Mouse (Mus musculus) stomach, embryonic 14.5 days (tissue): ENCODE data around the gene Arhgef10l. TPM values are rescaled to one million over a fixed set of nuclear protein-coding genes. Genes with fewer than 3 reads are reported as not detected.

Source experiments
- ATAC-seq: fragments of 200-750 bp; cut with Nextera tagmentation; 2 replicates; pipeline ENCODE4 v1.8.0; 2017; ENCODE audit warnings: low read depth, moderate TSS enrichment; ENCODE audit not compliant: insufficient number of reproducible peaks, insufficient read depth, low FRiP score
- H3K27ac ChIP-seq: fragments of 300-500 bp; sonication (generic); 2 replicates; pipeline ENCODE4 v1.5.1; 2014; ENCODE audit warnings: mild to moderate bottlenecking, low read length, moderate library complexity, mixed read lengths
- H3K27me3 ChIP-seq: fragments of 300-500 bp; sonication (generic); 2 replicates; pipeline ENCODE4 v1.6.1; 2014; ENCODE audit warnings: low read length, control low read depth, mixed read lengths; ENCODE audit not compliant: control insufficient read depth, insufficient read depth
- H3K36me3 ChIP-seq: fragments of 300-500 bp; sonication (generic); 2 replicates; pipeline ENCODE4 v1.6.1; 2014; ENCODE audit warnings: mild to moderate bottlenecking, control low read depth, low read length, moderate library complexity, mixed read lengths; ENCODE audit not compliant: control insufficient read depth, insufficient read depth
- H3K4me1 ChIP-seq: fragments of 300-500 bp; sonication (generic); 2 replicates; pipeline ENCODE4 v1.6.1; 2014; ENCODE audit warnings: low read length, control low read depth, mixed read lengths; ENCODE audit not compliant: control insufficient read depth, insufficient read depth
- H3K4me2 ChIP-seq: fragments of 300-500 bp; sonication (generic); replicated peaks from 2 replicates; pipeline ENCODE4 v1.6.1; 2014; ENCODE audit warnings: low read depth, low read length, control low read depth
- H3K4me3 ChIP-seq: fragments of 300-500 bp; sonication (generic); 2 replicates; pipeline ENCODE4 v1.5.1; 2014; ENCODE audit warnings: low read depth, low read length, control low read depth
- H3K9ac ChIP-seq: fragments of 300-500 bp; sonication (generic); replicated peaks from 2 replicates; pipeline ENCODE4 v1.6.1; 2014; ENCODE audit warnings: low read depth, mild to moderate bottlenecking, control low read depth, low read length, moderate library complexity, mixed read lengths
- H3K9me3 ChIP-seq: fragments of 300-500 bp; sonication (generic); 2 replicates; pipeline ENCODE4 v1.6.1; 2016; ENCODE audit warnings: low read depth, low read length, control low read depth; ENCODE audit not compliant: control insufficient read depth
- WGBS: fragments of 180-500 bp; shearing (Covaris S2); extraction: QIAGEN DNeasy Blood & Tissue Kit; methylation state at CpG from one replicate; pipeline ENCODE4 v1.1.7; 2014; 5-methylcytosine and 5-hydroxymethylcytosine counted together
- microRNA-seq: library from miRNA; unstranded; fragments of <30 nt; microRNA quantifications from one replicate; pipeline ENCODE4, GENCODE M21; 2016
- polyA plus RNA-seq: library from polyadenylated mRNA; unstranded; fragments of >200 nt; fragmentation: Nextera tagmentation; extraction: Ambion mirVana; gene quantifications from 2 replicates; pipeline ENCODE4 v1.2.1, GENCODE M21; 2014

Arhgef10l gene
- polyA plus RNA-seq, 1 experiment from 2014 or later = 9.9 TPM

- 65% methylated on average over 12 of the region's 12 CpGs for WGBS
- Histone ChIP-seq H3K4me1 (no peaks in the 10 kb centered on the region), H3K9ac (no peak overlapping the region), H3K4me2 (no peak overlapping the region), H3K27ac (no peak overlapping the region), H3K9me3 (no peaks in the 10 kb centered on the region), H3K27me3 (no peaks in the 10 kb centered on the region), H3K36me3 (no peaks in the 10 kb centered on the region), H3K4me3 (no peak overlapping the region)
- no peak for ATAC-seq
Observed at GRCm38 (mm10) chr4:140485442-140485841, 180.4 kb downstream of the Arhgef10l start.

- peaks cover 6% of the 10 kb centered on the region; the same call in 1 of the 2 replicates for H3K4me1 ChIP-seq
- no peaks in the 10 kb centered on the region for H3K36me3 ChIP-seq
- 70% methylated on average over 11 of the region's 11 CpGs for WGBS
- ATAC-seq = no peak
- H3K9ac ChIP-seq = no peak overlapping the region
- no peak overlapping the region for H3K4me3 ChIP-seq
- H3K4me2 ChIP-seq = no peak overlapping the region
- H3K27me3 ChIP-seq = no peaks in the 10 kb centered on the region
- H3K27ac ChIP-seq = no peak overlapping the region
- H3K9me3 ChIP-seq = no peaks in the 10 kb centered on the region
Observed at GRCm38 (mm10) chr4:140483134-140483533, 182.7 kb downstream of the Arhgef10l start.

GRCm38 (mm10) chr4:140480369-140481067 is 185.3 kb downstream of the Arhgef10l start:
- Histone ChIP-seq H3K36me3 (no peaks in the 10 kb centered on the region), H3K4me2 (no peak overlapping the region), H3K9ac (no peak overlapping the region), H3K27me3 (no peaks in the 10 kb centered on the region), H3K4me3 (no peak overlapping the region), H3K9me3 (no peaks in the 10 kb centered on the region), H3K27ac (no peak overlapping the region), H3K4me1 (peaks cover 6% of the 10 kb centered on the region; the same call in 1 of the 2 replicates)
- ATAC-seq = no peak
- WGBS = 29% methylated on average over 15 of the region's 15 CpGs

- no peak for ATAC-seq
- WGBS = 65% methylated on average over 8 of the region's 8 CpGs
Observed at GRCm38 (mm10) chr4:140475194-140475593, 190.6 kb downstream of the Arhgef10l start.

GRCm38 (mm10) chr4:140469760-140470452 is 195.9 kb downstream of the Arhgef10l start:
- no peak for ATAC-seq
- H3K9me3 ChIP-seq = no peaks in the 10 kb centered on the region
- H3K9ac ChIP-seq = no peak overlapping the region
- no peaks in the 10 kb centered on the region for H3K36me3 ChIP-seq
- H3K4me3 ChIP-seq = no peak overlapping the region
- H3K4me2 ChIP-seq = no peak overlapping the region
- H3K27me3 ChIP-seq = no peaks in the 10 kb centered on the region
- 64% methylated on average over 13 of the region's 13 CpGs for WGBS
- H3K27ac ChIP-seq = no peak overlapping the region
- no peaks in the 10 kb centered on the region for H3K4me1 ChIP-seq

More at GRCm38 (mm10) chr4:140475194-140475593, 190.6 kb downstream of the Arhgef10l start:
- Histone ChIP-seq H3K9me3 (no peaks in the 10 kb centered on the region), H3K4me3 (no peak overlapping the region), H3K9ac (no peak overlapping the region), H3K36me3 (no peaks in the 10 kb centered on the region), H3K27me3 (no peaks in the 10 kb centered on the region), H3K4me1 (peaks cover 5% of the 10 kb centered on the region; the same call in 1 of the 2 replicates), H3K27ac (no peak overlapping the region), H3K4me2 (no peak overlapping the region)

- no peak for ATAC-seq
- Histone ChIP-seq H3K27me3 (no peaks in the 10 kb centered on the region), H3K9me3 (no peaks in the 10 kb centered on the region), H3K4me3 (no peak overlapping the region), H3K27ac (no peak overlapping the region), H3K9ac (no peak overlapping the region), H3K36me3 (no peaks in the 10 kb centered on the region), H3K4me1 (no peaks in the 10 kb centered on the region), H3K4me2 (no peak overlapping the region)
- 68% methylated on average over 17 of the region's 17 CpGs for WGBS
Observed at GRCm38 (mm10) chr4:140467254-140467791, 198.5 kb downstream of the Arhgef10l start.

Small RNAs within 50 kb of the gene (microRNA-seq; reads per million reads assigned to microRNA genes)
- gene Gm23045 = not detected

Other genes starting within 250 kb of the Arhgef10l start
- gene Rcc2, start 34.5 kb upstream of the Arhgef10l start, polyA plus RNA-seq = 26.2 and 26.6 TPM in 2 replicates
- not detected in 2 replicates for gene Padi6, start 76.6 kb upstream of the Arhgef10l start, polyA plus RNA-seq
- 1.1 and 1.7 TPM in 2 replicates for gene Padi4, start 108.2 kb upstream of the Arhgef10l start, polyA plus RNA-seq
- gene Padi3, start 144.6 kb upstream of the Arhgef10l start, polyA plus RNA-seq = not detected in 2 replicates
- 0.08 and 0.13 TPM in 2 replicates for gene Padi1, start 179.8 kb upstream of the Arhgef10l start, polyA plus RNA-seq
- 0.88 and 1.5 TPM in 2 replicates for gene Padi2, start 240.3 kb upstream of the Arhgef10l start, polyA plus RNA-seq